Mouse (Mus musculus): ENCODE measurements around the gene Prrxl1. TPM values are rescaled to one million over a fixed set of nuclear protein-coding genes. Genes with fewer than 3 reads are reported as not detected.

The Prrxl1 gene
- polyA plus RNA-seq (2015; fragmentation: Nextera tagmentation; extraction: Ambion mirVana) = 0.08 and 0.18 TPM in 2 replicates

GRCm38 (mm10) chr14:32599290-32600041, at the start of gene Prrxl1:
Gene Prrxl1 (plus strand): TSS chr14:32599407.
- Histone ChIP-seq H3K4me1 (peaks cover 34% of the 10 kb centered on the region), H3K36me3 (no peaks in the 10 kb centered on the region), H3K4me2 (replicated peaks) (peak within 1 kb of the TSS; percentile 43), H3K27ac (replicated peaks) (no peak within 1 kb of the TSS), H3K9ac (replicated peaks) (no peak within 1 kb of the TSS; the same call in 1 of the 2 replicates), H3K9me3 (no peaks in the 10 kb centered on the region), H3K4me3 (peak within 1 kb of the TSS; percentile 25), H3K27me3 (peaks cover 86% of the 10 kb centered on the region)
- peak; percentile 62 for ATAC-seq (replicated peaks)
- WGBS = under 1% methylated on average over 53 of the region's 53 CpGs

- WGBS = 83% methylated on average over 5 of the region's 5 CpGs
- H3K9ac ChIP-seq (replicated peaks) = no peak overlapping the region
- no peak for ATAC-seq (replicated peaks)
Measured at GRCm38 (mm10) chr14:32551854-32552253, 47.4 kb upstream of the Prrxl1 start.

GRCm38 (mm10) chr14:32553198-32553903, 45.9 kb upstream of the Prrxl1 start:
- no peaks in the 10 kb centered on the region for H3K4me1 ChIP-seq
- 48% methylated on average over 10 of the region's 10 CpGs for WGBS
- no peak overlapping the region for H3K9ac ChIP-seq (replicated peaks)
- no peaks in the 10 kb centered on the region for H3K9me3 ChIP-seq
- no peak overlapping the region for H3K4me3 ChIP-seq
- H3K27me3 ChIP-seq = no peaks in the 10 kb centered on the region
- H3K27ac ChIP-seq (replicated peaks) = no peak overlapping the region
- H3K4me2 ChIP-seq (replicated peaks) = no peak overlapping the region
- peaks cover 28% of the 10 kb centered on the region for H3K36me3 ChIP-seq
- ATAC-seq (replicated peaks) = no peak

More at GRCm38 (mm10) chr14:32551854-32552253, 47.4 kb upstream of the Prrxl1 start:
- peaks cover 27% of the 10 kb centered on the region for H3K36me3 ChIP-seq
- no peaks in the 10 kb centered on the region for H3K9me3 ChIP-seq
- H3K4me3 ChIP-seq = no peak overlapping the region
- H3K27ac ChIP-seq (replicated peaks) = no peak overlapping the region
- no peak overlapping the region for H3K4me2 ChIP-seq (replicated peaks)
- no peaks in the 10 kb centered on the region for H3K4me1 ChIP-seq
- no peaks in the 10 kb centered on the region for H3K27me3 ChIP-seq

GRCm38 (mm10) chr14:32554860-32555526, 44.2 kb upstream of the Prrxl1 start:
- Histone ChIP-seq H3K4me3 (no peak overlapping the region), H3K9ac (replicated peaks) (no peak overlapping the region), H3K27me3 (no peaks in the 10 kb centered on the region), H3K4me1 (no peaks in the 10 kb centered on the region), H3K9me3 (no peaks in the 10 kb centered on the region), H3K27ac (replicated peaks) (no peak overlapping the region), H3K4me2 (replicated peaks) (no peak overlapping the region), H3K36me3 (peaks cover 39% of the 10 kb centered on the region)
- WGBS = 79% methylated on average over 8 of the region's 8 CpGs
- no peak for ATAC-seq (replicated peaks)

GRCm38 (mm10) chr14:32561428-32561827, 37.8 kb upstream of the Prrxl1 start:
- no peak for ATAC-seq (replicated peaks)
- no peaks in the 10 kb centered on the region for H3K9me3 ChIP-seq
- no peak overlapping the region for H3K9ac ChIP-seq (replicated peaks)
- no peak overlapping the region for H3K4me3 ChIP-seq
- 97% methylated on average over 3 of the region's 3 CpGs for WGBS
- no peaks in the 10 kb centered on the region for H3K4me1 ChIP-seq
- H3K4me2 ChIP-seq (replicated peaks) = no peak overlapping the region
- no peaks in the 10 kb centered on the region for H3K27me3 ChIP-seq
- H3K27ac ChIP-seq (replicated peaks) = no peak overlapping the region
- H3K36me3 ChIP-seq = peaks cover 70% of the 10 kb centered on the region

- Histone ChIP-seq H3K9ac (replicated peaks) (no peak overlapping the region), H3K27me3 (no peaks in the 10 kb centered on the region), H3K9me3 (no peaks in the 10 kb centered on the region), H3K4me2 (replicated peaks) (no peak overlapping the region), H3K27ac (replicated peaks) (no peak overlapping the region), H3K4me3 (no peak overlapping the region), H3K4me1 (no peaks in the 10 kb centered on the region), H3K36me3 (peaks cover 77% of the 10 kb centered on the region)
- no peak for ATAC-seq (replicated peaks)
- 91% methylated on average over 6 of the region's 6 CpGs for WGBS
Measured at GRCm38 (mm10) chr14:32563661-32564060, 35.5 kb upstream of the Prrxl1 start.

GRCm38 (mm10) chr14:32572519-32572918, 26.7 kb upstream of the Prrxl1 start:
- H3K4me2 ChIP-seq (replicated peaks) = no peak overlapping the region
- no peak overlapping the region for H3K27ac ChIP-seq (replicated peaks)
- H3K4me3 ChIP-seq = no peak overlapping the region
- no peaks in the 10 kb centered on the region for H3K4me1 ChIP-seq
- ATAC-seq (replicated peaks) = no peak
- WGBS = 51% methylated on average over 8 of the region's 8 CpGs
- H3K27me3 ChIP-seq = no peaks in the 10 kb centered on the region
- H3K36me3 ChIP-seq = peaks cover 63% of the 10 kb centered on the region
- H3K9me3 ChIP-seq = no peaks in the 10 kb centered on the region
- H3K9ac ChIP-seq (replicated peaks) = no peak overlapping the region

- no peak for ATAC-seq (replicated peaks)
- H3K4me3 ChIP-seq = no peak overlapping the region
- H3K36me3 ChIP-seq = peaks cover 42% of the 10 kb centered on the region
- H3K9me3 ChIP-seq = no peaks in the 10 kb centered on the region
- no peaks in the 10 kb centered on the region for H3K27me3 ChIP-seq
- no peak overlapping the region for H3K27ac ChIP-seq (replicated peaks)
- H3K4me1 ChIP-seq = no peaks in the 10 kb centered on the region
- 97% methylated on average over 2 of the region's 2 CpGs for WGBS
- no peak overlapping the region for H3K4me2 ChIP-seq (replicated peaks)
- no peak overlapping the region for H3K9ac ChIP-seq (replicated peaks)
Measured at GRCm38 (mm10) chr14:32578420-32578819, 20.8 kb upstream of the Prrxl1 start.

- WGBS = 92% methylated on average over 9 of the region's 9 CpGs
- no peak overlapping the region for H3K27ac ChIP-seq (replicated peaks)
Measured at GRCm38 (mm10) chr14:32583696-32584095, 15.5 kb upstream of the Prrxl1 start.

GRCm38 (mm10) chr14:32587013-32587784, 12.0 kb upstream of the Prrxl1 start:
- no peak overlapping the region for H3K27ac ChIP-seq (replicated peaks)
- H3K27me3 ChIP-seq = peaks cover 5% of the 10 kb centered on the region
- H3K9ac ChIP-seq (replicated peaks) = no peak overlapping the region
- no peak overlapping the region for H3K4me3 ChIP-seq
- peak; percentile 53 for ATAC-seq (replicated peaks)
- no peaks in the 10 kb centered on the region for H3K4me1 ChIP-seq
- no peaks in the 10 kb centered on the region for H3K36me3 ChIP-seq
- H3K4me2 ChIP-seq (replicated peaks) = no peak overlapping the region
- no peaks in the 10 kb centered on the region for H3K9me3 ChIP-seq
- 15% methylated on average over 10 of the region's 10 CpGs for WGBS

More at GRCm38 (mm10) chr14:32583696-32584095, 15.5 kb upstream of the Prrxl1 start:
- Histone ChIP-seq H3K9me3 (no peaks in the 10 kb centered on the region), H3K9ac (replicated peaks) (no peak overlapping the region), H3K4me2 (replicated peaks) (no peak overlapping the region), H3K27me3 (no peaks in the 10 kb centered on the region), H3K4me1 (no peaks in the 10 kb centered on the region), H3K4me3 (no peak overlapping the region), H3K36me3 (peaks cover 3% of the 10 kb centered on the region; the same call in 1 of the 2 replicates)
- ATAC-seq (replicated peaks) = no peak

GRCm38 (mm10) chr14:32590377-32590776, 8.8 kb upstream of the Prrxl1 start:
- H3K27me3 ChIP-seq = peaks cover 32% of the 10 kb centered on the region
- no peak for ATAC-seq (replicated peaks)
- H3K4me1 ChIP-seq = no peaks in the 10 kb centered on the region

More at GRCm38 (mm10) chr14:32590377-32590776, 8.8 kb upstream of the Prrxl1 start:
- Histone ChIP-seq H3K4me3 (no peak overlapping the region), H3K9ac (replicated peaks) (no peak overlapping the region), H3K9me3 (no peaks in the 10 kb centered on the region), H3K4me2 (replicated peaks) (no peak overlapping the region), H3K27ac (replicated peaks) (no peak overlapping the region), H3K36me3 (no peaks in the 10 kb centered on the region)
- WGBS = 78% methylated on average over 3 of the region's 3 CpGs
